Mouse (Mus musculus) megakaryocyte, embryonic 14.5 days (primary cell): ENCODE measurements around the gene Wwp2.

Source experiments
- FLI1 ChIP-seq: IDR thresholded peaks from 2 replicates; pipeline ENCODE4 v1.6.1; 2012; ENCODE audit warnings: low read length, inconsistent platforms, mixed read lengths
- GATA1 ChIP-seq: IDR thresholded peaks from 3 replicates; pipeline ENCODE4 v1.6.1; 2012; ENCODE audit warnings: mixed read lengths, low read length, inconsistent platforms, borderline replicate concordance

DNA sequence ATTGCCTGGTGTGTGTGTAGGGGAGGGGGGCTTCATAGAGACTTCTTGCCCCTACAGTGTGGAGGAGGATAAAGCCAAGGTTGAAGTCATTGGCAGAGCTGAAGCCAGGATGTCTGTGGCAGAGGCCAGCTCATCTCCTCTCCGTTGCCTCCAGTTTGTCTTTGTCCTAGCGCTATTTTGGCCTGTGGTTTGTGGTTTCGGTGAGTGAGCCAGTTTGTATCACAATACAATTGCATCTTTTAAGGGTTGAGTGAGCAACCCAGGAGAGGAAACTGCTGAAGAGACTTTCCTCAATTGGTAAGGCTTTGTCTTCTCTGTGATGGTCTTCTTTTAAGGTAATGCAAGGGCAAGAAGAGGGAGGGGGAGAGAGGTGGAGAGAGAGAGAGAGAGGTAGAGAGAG, 66.8 kb downstream of the Wwp2 start:
- TF ChIP-seq GATA1: no peak
- no peak for TF ChIP-seq FLI1
